ENCODE assay signal across 29 mouse cellular contexts in genomic region chr9:40892456-40892855, GRCm38 (mm10). TPM values are rescaled to one million over a fixed set of nuclear protein-coding genes. Genes with fewer than 3 reads are reported as not detected.
"Had no signal": no experiment of that assay in that cellular context is flagged by ENCODE, and none has a peak within 500 bp of the region (broad histone marks: within the 10 kb centered on the region; RNA-seq: fewer than 3 reads in every experiment).

No protein-coding gene starts in this region.

- ATAC-seq: liver, postnatal 0 days; lung, postnatal 0 days; midbrain, embryonic 16.5 days had no signal

- H3K4me3 ChIP-seq: liver, embryonic 13.5 days; liver, embryonic 15.5 days; lung, embryonic 15.5 days; megakaryocyte, embryonic 14.5 days; midbrain, embryonic 12.5 days had no signal

- H3K27ac ChIP-seq: liver, embryonic 13.5 days; liver, embryonic 15.5 days; lung, embryonic 15.5 days; macrophage; midbrain, embryonic 12.5 days had no signal

- H3K36me3 ChIP-seq: liver, embryonic 13.5 days; liver, embryonic 15.5 days; lung, embryonic 15.5 days; midbrain, embryonic 12.5 days had no signal

- H3K9ac ChIP-seq: liver, embryonic 13.5 days; liver, embryonic 15.5 days; liver, postnatal 0 days; lung, embryonic 15.5 days; midbrain, embryonic 12.5 days had no signal

- DNase-seq: liver, embryonic 13.5 days; liver, postnatal 0 days; lung, adult 2 months; lung, postnatal 14 days; lung, postnatal 36 days; midbrain, embryonic 14.5 days; retina, postnatal 1 day; right cerebral cortex, adult 18-20 months; right cerebral cortex, postnatal 25 days; right cerebral cortex, postnatal 4 days; spleen, adult 18-20 months; thymus, adult 18-20 months; thymus, postnatal 14 days; thymus, postnatal 36 days had no signal

- H3K4me2 ChIP-seq: liver, embryonic 11.5 days; liver, embryonic 13.5 days; liver, embryonic 15.5 days; lung, embryonic 15.5 days; midbrain, embryonic 12.5 days had no signal

- H3K9me3 ChIP-seq: liver, embryonic 13.5 days; liver, embryonic 15.5 days; lung, embryonic 15.5 days; megakaryocyte, embryonic 14.5 days; midbrain, embryonic 12.5 days had no signal

- H3K4me1 ChIP-seq: liver, embryonic 13.5 days; liver, embryonic 15.5 days; lung, embryonic 15.5 days; megakaryocyte, embryonic 14.5 days; midbrain, embryonic 12.5 days had no signal

RNA-seq across cellular contexts. Expression of gene Bsx, which starts 18.5 kb away (rescaled TPM):
- total RNA-seq: megakaryocyte progenitor cell, adult 5-6 weeks; monocyte, adult 5-6 weeks; neutrophil, adult 5-6 weeks had no signal
- polyA plus RNA-seq: liver, embryonic 11.5 days; liver, embryonic 13.5 days; liver, embryonic 15.5 days; liver, postnatal 0 days; lung, embryonic 15.5 days; lung, postnatal 0 days; macrophage; neural tube, embryonic 11.5 days; small intestine, adult 2 months; stomach, embryonic 16.5 days; thymus, postnatal 0 days had no signal
